Mouse (Mus musculus) heart, adult 18-20 months (tissue): Measurements from ENCODE around the gene Tbc1d8b. TPM values are rescaled to one million over a fixed set of nuclear protein-coding genes. Genes with fewer than 3 reads are reported as not detected.

Experiments used
- DNase-seq, 2 experiments: peaks; one replicate each; pipeline ENCODE4 v3.0.0; 2021 to 2022; ENCODE audit warnings: mixed read lengths in 1 of 2
- total RNA-seq, 2 experiments: library from RNA; stranded (reverse); gene quantifications; 2 replicates each; pipeline ENCODE4 v1.2.3; 2021

The Tbc1d8b gene
- total RNA-seq, 2 experiments from 2014 or later, result 5.6 to 5.7 TPM

GRCm38 (mm10) chrX:139780988-139781387 is 96.2 kb downstream of the Tbc1d8b start:
- no peak for DNase-seq

GRCm38 (mm10) chrX:139781563-139781962 is 96.8 kb downstream of the Tbc1d8b start:
- no peak for DNase-seq

GRCm38 (mm10) chrX:139782278-139783044 is 97.7 kb downstream of the Tbc1d8b start, which contains the start of gene Ripply1:
Gene Ripply1, minus strand, starts transcription at chrX:139782353.
- DNase-seq, result no peak

- peak; percentile 14 to 35 for DNase-seq
These were observed 98.2 kb downstream of the Tbc1d8b start for GRCm38 (mm10) chrX:139783045-139783422.

GRCm38 (mm10) chrX:139785764-139786163 is 101.0 kb downstream of the Tbc1d8b start:
- peak; percentile 25 to 42 for DNase-seq

GRCm38 (mm10) chrX:139794072-139794845 is 109.5 kb downstream of the Tbc1d8b start:
- DNase-seq, result no peak

GRCm38 (mm10) chrX:139796037-139796436 is 111.2 kb downstream of the Tbc1d8b start:
- DNase-seq, result no peak

- no peak for DNase-seq
These were observed 113.1 kb downstream of the Tbc1d8b start for GRCm38 (mm10) chrX:139797875-139798274.

GRCm38 (mm10) chrX:139799953-139800352 is 115.2 kb downstream of the Tbc1d8b start:
- DNase-seq, result no peak

GRCm38 (mm10) chrX:139800406-139800878 is 115.6 kb downstream of the Tbc1d8b start, which contains the start of gene Cldn2:
Gene Cldn2, plus strand, starts transcription at chrX:139800828.
- DNase-seq, result no peak

Other genes with a start within 250 kb of the Tbc1d8b start
- gene D330045A20Rik, start 204.6 kb upstream of the Tbc1d8b start, total RNA-seq, result under 1 TPM; 0.08 to 0.15 TPM
- gene Rnf128, start 121.7 kb upstream of the Tbc1d8b start, total RNA-seq, result 10 to 100 TPM; 67.3 to 75.5 TPM
- gene Gm15013, start 29.5 kb downstream of the Tbc1d8b start, total RNA-seq, result not detected
- gene Ripply1, start 97.4 kb downstream of the Tbc1d8b start, total RNA-seq, result not detected
- not detected for gene Cldn2, start 115.8 kb downstream of the Tbc1d8b start, total RNA-seq
- gene Morc4, start 186.7 kb downstream of the Tbc1d8b start, total RNA-seq, result 1 to 10 TPM; 4.6 to 6.0 TPM